Mouse (Mus musculus): ENCODE data around the gene Got2.
A peak's percentile ranks its signal among the peaks of the same experiment; 100 is the strongest.

Gene Got2

DNA sequence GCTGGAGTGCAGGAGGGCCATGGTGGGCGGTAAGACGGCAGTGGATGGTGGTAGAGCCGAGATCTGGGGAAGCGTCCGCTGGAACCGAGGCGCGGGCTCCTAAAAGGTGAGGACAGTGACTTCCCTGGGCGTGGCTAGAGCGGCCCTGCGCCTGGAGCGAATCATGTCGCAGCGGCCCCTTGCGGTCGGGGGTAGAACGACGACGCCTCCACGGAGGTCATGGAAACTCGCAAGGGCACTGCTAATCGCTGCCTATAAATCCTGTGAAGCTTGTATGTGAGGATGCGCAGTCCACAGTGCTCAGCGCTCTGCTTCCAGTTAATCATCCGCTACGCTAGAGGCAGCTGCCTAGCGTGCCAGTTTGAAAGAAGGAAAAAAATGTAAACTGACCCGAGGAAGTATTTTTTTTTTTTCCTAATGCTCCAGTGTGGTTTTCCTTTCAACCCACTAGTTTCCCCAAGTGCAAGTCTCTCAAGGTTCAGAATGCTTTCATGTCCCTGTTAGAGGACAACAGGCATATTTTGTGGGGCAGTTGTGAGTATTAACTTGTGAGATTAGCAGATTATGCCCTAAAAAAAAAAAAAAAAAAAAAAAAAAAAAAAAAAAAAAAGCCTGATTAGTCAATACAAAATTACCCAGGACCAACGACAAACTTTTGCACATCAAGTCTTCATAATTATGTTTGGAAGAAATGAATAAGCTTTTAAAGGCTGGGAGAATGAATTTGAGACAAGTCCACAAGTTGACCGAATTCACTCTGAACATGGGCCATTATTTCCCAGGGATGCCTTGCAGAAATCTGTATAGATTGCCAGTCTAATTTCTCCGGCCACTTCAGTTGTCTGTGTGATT, at the start of gene Got2:
Gene Got2, minus strand, starts transcription at position 263 of the 852 bp plus-strand sequence.
- peak; percentile 97 for DNase-seq (ENCODE audit: low read depth)

DNA sequence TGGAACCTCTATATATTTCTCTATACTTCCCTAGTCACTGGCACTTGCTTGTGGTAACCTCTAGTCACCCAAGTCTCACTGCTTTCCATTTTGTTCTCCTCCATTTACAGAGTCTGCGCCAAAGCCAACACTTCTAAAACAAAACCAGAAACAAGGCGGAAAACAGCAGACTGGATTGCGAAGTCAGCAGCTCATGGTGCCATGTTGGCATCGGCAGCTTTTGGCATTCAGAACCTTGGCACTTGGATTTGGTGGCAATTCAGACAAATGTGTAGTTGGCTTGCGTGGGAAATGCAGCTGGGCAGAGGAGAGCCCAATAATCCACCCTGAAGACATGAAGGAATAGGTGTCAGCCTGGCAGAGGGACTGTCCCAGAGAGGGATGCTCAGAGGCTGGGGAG, 44.5 kb upstream of the Got2 start:
- DNase-seq (ENCODE audit: low read depth) = no peak

DNA sequence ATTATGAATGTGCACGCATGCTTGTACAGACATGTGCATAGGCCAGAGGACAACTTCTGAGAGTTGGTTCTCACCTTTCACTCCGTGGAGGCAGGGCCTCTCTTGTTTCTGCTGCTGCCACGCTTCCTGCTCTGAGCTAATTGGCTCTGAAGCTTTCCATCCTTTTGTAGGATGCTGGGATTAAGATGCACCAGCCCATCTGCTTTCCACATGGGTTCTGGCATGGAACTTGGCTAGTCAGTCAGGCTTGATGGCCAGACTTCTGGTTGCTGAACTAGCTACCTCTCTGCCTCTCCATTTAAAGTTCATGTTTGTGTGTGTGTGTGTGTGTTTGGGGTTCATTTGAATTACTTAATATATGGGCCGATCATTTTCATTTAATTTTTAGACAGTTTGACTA, 41.5 kb upstream of the Got2 start:
- no peak for DNase-seq (ENCODE audit: low read depth)

DNA sequence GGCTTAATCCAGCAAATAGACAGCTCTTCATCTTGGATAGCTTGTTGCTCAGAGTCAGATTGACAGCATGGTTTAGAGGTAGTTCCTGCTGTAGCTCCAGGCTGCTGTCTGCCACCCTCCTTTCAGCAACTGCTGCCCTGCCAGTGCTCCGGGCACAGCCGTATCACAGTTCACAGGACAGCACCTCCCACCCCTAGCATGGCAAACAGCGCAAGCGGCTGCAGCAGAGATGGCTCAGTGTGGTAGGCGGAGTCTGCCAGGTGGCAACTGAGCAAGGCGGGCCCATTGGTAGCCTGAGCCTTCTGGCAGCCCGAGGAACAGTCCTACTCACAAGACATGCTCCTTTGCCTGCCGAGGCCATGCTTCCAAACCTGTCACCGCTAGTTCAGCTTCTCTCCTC, 27.8 kb upstream of the Got2 start:
- peak; percentile 54 for DNase-seq (ENCODE audit: low read depth)

DNA sequence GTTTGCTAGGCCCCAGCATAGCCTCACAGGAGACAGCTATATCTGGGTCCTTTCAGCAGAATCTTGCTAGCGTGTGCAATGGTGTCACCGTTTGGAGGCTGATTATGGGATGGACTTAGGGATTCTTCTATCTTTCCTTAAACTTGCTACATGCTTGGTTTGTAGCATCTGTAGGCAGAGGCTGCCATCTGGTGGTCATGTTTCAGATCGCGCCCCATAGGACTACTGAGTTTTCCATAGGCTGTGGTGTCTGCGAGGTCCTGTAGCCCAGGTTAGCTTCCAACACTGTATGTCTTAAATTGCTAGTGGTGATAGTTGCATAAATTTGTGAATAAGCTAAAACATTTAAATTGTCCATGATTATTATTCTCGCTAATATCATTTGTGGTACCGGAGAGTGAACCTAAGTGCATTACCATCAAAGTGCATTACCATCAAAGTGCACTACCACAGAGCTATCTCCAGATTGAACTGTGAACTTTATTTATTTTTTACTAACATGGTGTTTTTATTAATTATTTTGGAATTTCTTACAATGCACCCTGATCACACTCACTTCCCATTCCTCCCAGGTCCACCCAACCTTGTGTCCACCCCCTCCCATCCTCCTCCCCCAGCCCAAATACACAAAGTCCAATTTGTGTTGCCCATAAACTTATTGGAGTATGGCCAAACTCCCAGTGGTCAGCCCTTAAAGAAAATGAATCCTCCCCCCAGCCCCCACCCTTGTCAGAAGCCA, 26.7 kb upstream of the Got2 start:
- peak; percentile 74 for DNase-seq (ENCODE audit: low read depth)

DNA sequence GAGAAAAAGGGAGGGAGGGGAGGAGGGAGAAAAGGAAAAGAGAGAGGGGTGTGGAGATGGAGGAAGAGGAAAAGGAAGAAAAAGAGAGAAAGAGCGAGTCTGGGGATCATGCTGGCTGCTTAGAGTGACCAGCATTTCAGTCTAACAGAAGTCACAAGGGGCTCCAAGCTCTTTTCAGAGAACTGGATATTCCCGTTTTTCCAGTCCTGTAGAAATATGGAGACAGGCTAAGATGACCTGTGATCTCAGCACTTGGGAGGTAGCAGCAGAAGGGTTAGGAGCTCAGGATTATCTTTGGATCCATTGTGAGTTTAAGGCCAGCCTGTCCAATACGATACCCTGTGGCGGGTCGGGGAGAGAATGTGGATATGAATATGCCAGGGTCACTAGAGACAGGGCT, 22.9 kb upstream of the Got2 start:
- DNase-seq (ENCODE audit: low read depth) = no peak

DNA sequence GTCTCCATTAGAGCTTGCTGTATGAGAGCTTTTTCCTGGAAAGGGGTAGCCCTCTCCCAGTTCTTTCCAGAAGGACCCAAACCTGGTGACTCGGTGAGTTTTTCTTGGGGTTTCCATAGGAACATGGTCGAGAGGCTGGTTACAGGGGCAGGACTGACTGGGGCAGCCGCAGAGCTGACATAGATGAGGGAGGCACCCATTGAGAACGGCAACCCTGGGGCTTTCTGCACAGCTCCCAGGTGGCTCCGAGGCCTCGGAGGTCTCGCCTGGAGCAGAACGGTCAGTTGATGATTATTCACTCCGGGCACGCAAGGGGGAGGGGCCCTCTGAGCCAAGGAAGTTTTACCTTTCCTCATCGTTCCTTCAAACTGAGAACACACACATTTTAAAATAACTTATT, 19.5 kb upstream of the Got2 start:
- DNase-seq (ENCODE audit: low read depth) = no peak

DNA sequence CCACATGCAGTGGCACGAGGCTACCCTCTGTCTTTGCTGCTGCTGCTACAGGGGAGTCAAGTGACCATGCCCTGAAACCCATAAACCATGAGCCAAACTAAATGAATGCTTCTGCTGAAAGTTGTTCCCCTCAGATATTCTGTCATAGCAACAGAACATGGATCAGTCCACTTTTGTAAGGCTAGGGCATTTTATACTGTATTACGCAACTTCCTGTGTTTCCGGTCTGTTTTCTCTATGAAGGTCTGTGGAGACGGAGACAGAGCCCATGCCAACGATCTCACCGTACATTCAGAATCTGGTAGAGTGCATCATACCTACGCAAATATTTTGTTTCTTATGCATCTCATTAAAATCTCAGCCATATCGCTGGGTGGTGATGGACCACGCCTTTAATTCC, 18.4 kb upstream of the Got2 start:
- DNase-seq (ENCODE audit: low read depth) = no peak

DNA sequence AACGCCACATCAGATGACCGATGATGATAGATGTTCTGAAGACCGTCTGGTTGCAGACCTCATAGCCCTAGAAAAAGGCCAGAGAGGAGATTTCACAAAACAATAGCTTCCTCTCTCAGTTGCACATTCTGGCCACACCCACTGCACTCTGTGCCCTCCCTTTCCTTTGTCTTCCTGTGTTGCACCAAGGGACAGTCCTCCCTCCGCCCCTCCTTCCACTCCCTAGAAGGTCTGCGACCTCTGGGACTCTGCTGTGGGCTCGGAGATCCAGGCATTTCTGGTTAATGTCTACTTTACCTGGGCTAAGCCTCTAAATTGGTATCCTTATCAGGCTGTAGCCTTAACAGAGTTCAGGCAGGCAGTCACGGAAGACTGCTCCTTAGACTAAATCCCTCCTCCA, 13.5 kb upstream of the Got2 start:
- no peak for DNase-seq (ENCODE audit: low read depth)

DNA sequence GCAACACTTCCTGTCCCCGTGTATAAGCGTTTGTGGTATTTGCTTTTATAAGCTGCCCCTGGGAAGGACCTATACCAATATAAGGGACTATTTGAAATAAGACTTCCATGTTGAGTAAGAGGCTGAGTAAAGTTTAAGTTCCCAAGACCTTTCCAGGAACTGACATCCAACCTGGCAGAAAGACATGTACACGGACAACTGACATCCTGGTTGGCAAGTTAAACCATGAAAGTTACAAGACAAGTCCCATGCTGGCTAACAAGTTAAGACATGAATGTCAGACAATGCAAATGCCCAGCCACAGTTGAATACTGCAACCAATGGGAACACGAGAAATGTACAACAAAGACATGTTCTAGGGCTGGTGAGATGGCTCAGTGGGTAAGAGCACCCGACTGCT, 5.4 kb upstream of the Got2 start:
- DNase-seq (ENCODE audit: low read depth) = no peak

DNA sequence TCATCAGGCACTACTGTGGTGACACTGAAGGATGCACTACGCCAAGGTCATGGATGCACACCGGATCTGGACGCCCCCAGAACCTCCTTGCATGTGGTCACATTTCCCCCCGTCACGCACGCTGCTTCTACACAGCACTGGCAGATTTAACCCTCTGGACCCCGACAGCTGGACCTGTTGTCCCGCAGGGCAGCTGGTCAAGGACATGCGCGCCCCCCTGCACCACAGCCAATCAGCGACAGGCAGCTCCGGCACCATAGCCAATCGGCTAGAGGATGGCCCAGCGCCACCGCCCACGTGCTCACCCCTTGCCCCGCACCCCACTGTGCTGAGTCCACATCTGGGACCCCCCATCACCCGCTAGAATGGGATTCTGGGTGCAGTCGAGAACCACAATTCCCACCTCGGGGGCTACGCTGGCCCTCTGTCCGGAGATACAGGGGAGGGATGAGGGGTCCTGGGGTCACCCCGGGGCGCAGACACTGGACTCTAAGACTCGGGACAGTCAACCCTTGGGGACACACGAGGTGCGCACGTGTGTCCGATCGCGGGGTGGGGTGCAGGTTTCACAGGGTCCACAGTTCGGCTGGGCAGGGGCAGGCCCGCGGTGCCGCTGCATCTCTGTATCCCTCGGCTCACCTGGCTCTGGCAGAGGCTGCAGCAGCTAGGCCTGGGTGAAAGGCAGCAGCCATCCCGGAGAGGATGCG, 616 bp downstream of the Got2 start:
- peak; percentile 44 for DNase-seq (ENCODE audit: low read depth)

DNA sequence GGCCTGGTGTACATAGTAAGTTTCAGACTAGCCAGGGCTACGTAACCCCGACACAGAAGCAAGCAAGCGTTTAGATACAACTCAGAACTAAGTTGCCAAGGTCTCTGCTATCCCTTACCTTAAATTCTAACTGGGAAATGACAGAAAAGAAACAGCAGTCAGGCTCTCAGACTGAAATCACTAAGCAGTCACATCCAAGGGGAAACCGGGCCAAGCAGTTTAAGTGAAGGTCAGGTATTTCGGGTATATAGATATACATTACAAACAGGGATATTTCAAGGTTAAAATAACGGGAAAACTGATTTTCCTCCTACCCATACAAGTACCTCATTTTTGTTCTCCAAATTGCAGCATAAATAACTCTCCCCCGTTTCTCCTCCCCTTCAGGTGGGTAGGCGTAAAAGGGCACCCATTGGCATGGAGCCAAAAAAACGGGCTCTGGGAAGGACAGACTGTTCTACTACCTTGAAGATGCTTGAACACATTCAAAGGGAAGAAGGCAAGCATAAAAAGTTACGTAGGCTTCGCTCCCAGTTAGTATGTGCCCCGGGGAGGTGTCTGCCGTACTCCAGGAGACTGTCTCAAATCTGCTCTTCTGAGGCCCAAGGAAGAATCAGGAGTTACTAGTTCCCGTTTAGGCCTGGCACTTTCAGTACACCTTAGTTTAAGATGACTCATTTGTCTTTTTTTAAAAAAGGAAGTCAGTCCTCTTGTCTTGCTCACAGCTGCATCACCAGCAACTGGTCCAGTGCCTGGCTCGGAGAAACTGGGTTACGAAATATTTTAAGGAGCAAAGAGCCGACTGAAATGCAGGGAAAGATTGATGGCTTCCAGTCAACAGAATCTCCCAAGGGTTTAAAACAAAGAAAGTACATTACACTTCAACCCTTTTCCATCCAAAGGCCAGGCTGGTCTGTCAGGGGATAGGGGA, 1.4 kb downstream of the Got2 start:
- peak; percentile 39 for DNase-seq (ENCODE audit: low read depth)

DNA sequence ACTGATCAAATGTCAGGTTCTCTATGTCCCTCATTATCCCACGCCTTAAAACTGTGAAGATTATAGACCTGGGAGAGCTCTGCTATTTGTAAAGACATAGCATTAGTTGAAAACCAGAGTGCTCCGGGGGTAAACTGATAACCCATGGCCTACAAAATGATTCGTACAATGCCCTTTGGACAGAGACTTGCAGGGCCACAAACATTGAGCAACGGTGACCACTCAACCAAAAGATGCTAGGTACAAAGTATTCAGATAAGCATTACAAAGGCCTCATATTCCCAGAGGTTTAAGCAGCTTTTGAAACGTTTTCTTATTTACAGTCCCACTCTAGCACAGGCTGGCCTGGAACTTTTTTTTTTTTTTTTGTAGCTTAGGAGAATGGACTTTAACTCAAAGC, 2.4 kb downstream of the Got2 start:
- DNase-seq (ENCODE audit: low read depth) = no peak

DNA sequence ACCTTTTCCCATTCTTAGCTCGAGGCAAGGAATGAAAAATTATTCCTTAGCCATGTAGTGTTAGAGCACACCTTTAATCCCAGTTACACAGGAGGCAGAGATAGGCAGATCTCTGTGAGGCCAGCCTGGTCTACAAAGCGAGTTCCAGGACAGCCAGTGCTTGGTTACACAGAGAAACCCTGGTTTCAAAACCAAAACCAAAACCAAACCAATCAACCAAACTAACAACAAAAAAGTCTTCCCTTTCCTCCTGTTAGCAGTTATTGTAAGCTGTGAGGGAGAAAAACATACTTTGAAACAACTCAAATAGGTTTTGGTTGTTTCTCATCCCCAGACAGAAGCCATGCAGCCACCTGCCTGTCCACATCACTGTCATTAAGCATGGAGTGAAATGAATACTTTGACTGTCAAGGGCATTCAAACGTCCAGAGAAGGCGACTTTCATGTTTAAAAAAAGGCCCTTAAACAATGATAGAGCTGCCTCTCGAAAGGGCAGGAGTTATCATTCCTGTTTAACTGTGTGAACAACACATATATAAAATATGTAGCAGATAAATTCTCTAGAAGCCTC, 3.0 kb downstream of the Got2 start:
- DNase-seq (ENCODE audit: low read depth) = no peak

DNA sequence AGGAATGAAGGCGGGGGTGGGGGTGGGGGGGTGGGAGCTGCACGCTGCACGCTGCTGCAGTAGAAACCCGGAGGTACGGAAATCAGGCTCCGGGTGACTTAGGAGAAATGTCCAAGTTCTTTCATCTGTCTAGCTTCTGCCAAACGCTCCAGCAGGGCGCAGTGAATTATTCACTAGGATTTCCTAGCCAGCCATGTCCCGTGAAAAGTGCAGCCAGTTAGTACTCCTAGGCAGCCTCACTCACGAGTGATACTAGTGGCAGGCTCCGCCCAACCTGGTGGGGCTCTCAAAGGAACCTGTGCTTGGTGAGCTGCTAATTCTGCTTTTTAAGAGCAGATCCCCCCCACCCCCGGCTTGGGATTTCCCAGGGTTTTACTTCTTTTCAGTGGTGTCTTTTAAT, 3.9 kb downstream of the Got2 start:
- DNase-seq (ENCODE audit: low read depth) = no peak

DNA sequence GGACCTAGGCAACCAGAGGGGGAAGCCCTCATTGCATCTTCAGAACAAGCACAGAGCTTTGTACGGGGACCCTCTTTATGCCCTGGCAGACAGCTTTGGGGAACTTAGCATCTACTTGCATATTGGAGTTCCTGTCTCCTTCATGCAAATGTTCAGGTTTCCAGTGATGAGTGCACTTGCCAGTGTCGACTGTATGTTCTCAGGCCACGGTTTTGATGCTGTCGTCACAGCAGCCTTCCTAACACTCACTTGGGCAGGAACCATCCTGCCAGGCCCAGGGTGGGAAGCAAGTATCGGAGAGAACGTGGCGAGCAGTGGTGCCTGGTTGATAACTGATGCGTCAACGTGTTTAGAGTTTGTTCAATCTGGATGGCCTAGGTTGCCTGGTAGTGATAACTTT, 6.2 kb downstream of the Got2 start:
- no peak for DNase-seq (ENCODE audit: low read depth)

DNA sequence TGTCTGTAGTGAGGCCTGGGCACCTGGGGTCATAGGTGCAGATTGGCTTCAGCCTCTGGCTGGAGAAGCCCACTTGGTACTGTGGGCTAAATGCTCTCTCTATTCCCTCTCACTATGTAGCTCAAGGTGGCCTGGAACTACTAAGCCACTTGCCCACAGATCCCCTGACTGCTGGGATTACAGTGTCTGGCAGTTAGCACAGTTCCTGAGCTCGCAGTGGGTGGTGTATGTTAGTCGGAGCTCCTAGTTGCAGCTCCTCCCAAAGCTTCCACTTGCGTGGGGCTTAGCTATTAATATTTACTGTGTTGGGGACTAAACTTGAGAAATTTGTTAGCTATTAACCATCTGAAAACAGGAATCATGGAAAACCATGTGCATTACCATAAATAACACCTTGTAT, 6.8 kb downstream of the Got2 start:
- DNase-seq (ENCODE audit: low read depth) = no peak

DNA sequence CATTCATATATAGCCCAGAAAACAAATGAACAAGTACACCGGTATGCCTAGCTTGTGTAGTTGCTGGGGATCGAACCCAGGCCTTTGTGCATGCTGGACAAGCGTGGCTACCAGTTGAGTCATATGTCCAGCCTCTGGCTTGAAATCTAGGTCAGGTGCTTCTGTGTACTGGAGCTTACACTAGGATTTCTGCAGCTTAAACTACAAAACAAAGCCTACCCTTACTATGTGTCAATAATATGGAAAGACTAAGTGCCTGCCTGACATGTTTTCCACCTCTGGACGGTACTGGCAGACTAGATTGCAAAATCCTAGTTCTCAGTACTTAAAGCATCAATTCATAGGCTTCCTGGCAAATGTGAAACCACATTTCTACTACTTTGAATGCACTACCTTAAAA, 8.5 kb downstream of the Got2 start:
- no peak for DNase-seq (ENCODE audit: low read depth)

DNA sequence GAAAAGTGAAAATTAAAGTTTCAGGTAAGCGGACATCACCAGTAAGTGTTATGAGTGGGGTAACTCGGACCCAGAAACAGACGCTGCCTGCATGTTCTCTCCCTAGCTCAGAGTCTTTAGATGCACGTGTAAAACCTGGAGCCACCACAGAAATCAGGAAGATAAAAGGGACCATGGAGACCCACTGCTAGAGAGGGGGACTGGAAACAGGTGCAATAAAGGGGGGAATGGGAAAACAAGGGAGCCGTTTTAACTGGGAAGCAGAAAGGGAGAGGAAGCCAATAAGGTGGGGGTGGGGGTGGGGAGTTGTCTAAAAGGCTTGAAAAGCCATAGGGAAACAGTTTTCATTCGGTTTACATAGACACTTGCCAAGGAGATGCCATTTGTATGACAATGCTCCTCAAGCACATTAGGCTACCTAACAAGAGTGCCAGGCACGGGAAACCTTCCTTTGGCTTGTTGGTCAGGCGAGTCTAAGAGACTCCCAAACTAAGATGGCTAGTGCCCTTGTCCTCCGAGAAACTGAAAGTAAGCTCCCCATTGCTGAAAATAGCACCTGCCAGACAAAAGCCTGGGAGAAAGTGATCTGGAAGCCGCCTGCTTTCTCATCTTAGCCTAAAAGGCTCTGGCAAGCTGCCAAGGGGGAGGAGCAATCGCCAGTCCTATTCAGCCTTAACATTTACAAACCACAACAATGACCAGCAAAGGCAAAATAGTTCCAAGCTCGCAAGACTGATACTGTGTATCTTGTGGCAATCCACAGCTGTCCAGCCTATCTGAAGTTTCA, 10.0 kb downstream of the Got2 start:
- peak; percentile 22 for DNase-seq (ENCODE audit: low read depth)

DNA sequence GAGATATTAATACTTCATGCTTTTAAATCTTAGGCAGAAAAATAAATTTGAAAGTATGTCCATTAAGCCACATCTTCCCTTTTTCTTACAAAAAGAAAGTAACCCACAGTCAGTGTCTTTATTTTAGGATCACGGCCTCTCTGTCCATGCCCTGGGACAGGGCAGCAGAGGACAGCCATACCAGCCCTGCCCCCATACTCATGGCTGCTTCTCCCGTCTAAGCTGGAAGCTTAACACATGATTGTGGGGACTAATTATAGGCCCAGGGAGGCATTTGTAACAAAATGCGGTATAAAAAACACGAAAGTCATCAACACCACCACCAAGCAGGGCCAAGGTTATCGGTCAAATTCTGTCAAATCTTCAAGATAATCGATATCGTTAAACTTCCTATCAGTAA, 13.1 kb downstream of the Got2 start:
- no peak for DNase-seq (ENCODE audit: low read depth)

DNA sequence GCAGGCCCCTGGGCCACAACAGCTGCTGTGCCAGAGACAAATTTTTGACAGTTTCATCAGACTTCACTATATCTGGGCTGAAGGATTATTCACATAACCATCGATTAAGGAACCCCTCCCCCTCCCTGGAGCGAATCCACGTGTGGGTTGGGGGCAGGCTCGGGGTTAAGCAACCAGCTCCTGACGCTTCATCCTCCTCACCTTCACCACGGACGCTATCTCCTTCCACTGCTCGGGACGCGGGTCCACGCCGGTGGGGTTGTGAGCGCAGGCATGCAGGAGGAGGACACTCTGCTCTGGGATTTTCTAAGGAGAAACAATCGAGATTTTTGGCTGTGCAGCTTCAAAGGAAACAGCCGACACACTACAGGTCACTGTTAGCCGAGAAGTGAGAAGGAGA, 16.7 kb downstream of the Got2 start:
- no peak for DNase-seq (ENCODE audit: low read depth)
